Mouse (Mus musculus) splenic B cell, adult 2 months (primary cell): ENCODE data around the gene Lipc.

Experiments
- DNase-seq: peaks from one replicate; pipeline ENCODE4 v3.0.0-alpha.2; 2011; ENCODE audit warnings: low read depth, low spot score
- H3K27me3 ChIP-seq: 2 replicates; pipeline ENCODE4 v1.6.1; 2012; ENCODE audit warnings: mild to moderate bottlenecking, low read length, moderate library complexity, mixed read lengths; ENCODE audit not compliant: control insufficient read depth, poor library complexity, insufficient read depth, severe bottlenecking
- H3K36me3 ChIP-seq: 2 replicates; pipeline ENCODE4 v1.6.1; 2012; ENCODE audit warnings: mild to moderate bottlenecking, low read length, moderate library complexity, mixed read lengths; ENCODE audit not compliant: control insufficient read depth, poor library complexity, insufficient read depth, severe bottlenecking

Gene Lipc

DNA sequence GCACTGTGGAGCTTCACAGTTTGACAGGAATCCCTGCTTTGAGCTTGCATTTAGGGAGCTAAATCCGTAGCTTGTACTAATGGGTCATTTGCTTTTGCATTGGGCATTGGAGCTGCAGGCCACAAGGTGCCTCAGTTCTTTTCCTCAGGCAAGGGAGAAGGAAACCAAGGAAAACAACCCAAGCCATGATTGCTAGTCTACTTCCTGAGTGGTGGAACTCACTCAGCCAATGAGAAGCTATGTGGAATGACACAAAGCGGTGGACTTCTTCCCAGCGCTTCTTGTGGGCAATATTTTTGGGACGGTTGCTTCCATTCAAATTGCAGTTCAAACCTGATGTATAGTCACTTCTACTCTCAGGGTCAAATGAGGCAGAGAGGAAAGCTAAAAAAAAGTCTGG, at the start of gene Lipc:
Lipc (minus strand) TSS at position 101 of the 400 bp plus-strand sequence.
- Histone ChIP-seq H3K36me3 (no peaks in the 10 kb centered on the region), H3K27me3 (no peaks in the 10 kb centered on the region)
- DNase-seq: no peak

DNA sequence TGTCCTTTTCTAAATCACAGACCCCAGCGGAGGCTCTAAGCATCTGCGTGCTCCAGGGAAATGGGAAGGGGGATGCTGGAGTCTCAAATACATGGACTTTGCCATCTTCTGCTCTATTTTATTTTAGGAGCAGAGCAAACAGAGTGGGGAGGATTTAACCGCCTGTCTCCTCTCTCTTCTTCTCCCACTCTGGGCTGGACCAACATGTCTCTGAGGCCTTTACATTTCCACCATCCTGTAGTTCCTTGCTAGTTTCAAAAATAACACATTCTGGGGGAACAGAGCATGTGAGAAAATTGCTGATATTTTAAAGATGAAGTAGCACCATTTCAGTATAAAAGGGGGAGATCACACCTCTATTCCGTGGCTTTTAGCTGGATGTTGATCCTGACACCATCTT, 47.1 kb upstream of the Lipc start:
- DNase-seq: no peak

DNA sequence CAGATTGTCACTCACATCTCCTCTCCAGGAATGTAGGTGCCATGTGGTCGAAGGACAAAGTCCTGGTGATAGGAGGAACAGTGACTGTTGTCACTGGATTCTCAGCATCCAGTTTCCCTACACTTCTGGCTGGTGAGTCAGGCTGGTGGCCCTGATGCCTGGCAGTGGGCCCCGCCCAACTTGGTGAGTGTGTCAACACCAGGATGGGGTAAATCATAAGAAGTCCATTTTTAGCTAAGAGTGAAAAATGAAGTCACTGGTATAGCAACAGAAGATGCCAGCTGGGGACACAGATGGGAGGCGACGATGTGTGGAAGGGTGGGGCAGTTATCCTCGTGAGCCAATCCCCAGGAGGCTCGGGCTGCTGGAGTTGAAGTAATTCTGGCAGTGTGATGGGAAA, 46.7 kb upstream of the Lipc start:
- peak; percentile 22 for DNase-seq
- Histone ChIP-seq H3K27me3 (no peaks in the 10 kb centered on the region), H3K36me3 (no peaks in the 10 kb centered on the region)

More for the DNA sequence above, 47.1 kb upstream of the Lipc start:
- Histone ChIP-seq H3K36me3 (no peaks in the 10 kb centered on the region), H3K27me3 (no peaks in the 10 kb centered on the region)

DNA sequence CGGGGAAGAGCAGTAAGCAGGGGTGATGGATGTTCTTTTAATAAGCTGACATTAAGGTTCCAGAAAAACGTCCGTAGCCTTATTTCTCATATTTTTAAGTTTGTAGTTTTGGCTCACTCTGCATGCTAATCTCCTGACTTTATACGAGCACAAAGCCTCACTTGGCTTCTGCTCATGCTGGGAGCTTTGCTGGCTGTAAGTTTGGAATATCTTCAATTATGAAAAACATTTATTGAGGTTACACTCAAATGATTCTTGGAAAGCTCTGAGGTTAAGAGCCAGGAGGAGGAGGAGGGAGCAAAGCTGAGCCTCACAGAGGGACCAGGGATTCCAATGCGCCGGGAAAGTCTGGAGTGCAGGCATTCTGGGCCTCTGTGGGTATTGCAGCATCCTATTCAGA, 41.3 kb upstream of the Lipc start:
- H3K27me3 ChIP-seq: no peaks in the 10 kb centered on the region
- DNase-seq: no peak
- H3K36me3 ChIP-seq: no peaks in the 10 kb centered on the region

DNA sequence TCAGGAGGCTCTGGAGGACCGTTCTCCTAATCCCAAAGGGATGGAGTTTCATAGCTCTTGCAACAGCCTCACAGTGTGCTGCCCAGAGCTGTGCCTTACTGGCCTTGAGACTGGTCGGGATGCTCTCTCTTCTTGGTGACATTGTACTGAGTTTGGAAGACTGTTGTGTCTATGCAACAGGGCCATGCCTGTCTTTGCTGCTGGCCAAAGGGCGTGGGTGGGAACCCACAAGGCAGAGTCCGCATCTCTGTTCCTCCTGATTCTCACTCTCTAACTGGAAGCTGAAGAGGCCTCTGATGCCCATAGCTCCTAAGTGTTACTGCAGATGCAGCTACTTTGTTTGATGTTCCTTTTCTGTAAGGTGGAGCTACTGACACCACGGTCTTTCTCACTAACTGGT, 39.4 kb upstream of the Lipc start:
- Histone ChIP-seq H3K36me3 (no peaks in the 10 kb centered on the region), H3K27me3 (no peaks in the 10 kb centered on the region)
- DNase-seq: no peak

DNA sequence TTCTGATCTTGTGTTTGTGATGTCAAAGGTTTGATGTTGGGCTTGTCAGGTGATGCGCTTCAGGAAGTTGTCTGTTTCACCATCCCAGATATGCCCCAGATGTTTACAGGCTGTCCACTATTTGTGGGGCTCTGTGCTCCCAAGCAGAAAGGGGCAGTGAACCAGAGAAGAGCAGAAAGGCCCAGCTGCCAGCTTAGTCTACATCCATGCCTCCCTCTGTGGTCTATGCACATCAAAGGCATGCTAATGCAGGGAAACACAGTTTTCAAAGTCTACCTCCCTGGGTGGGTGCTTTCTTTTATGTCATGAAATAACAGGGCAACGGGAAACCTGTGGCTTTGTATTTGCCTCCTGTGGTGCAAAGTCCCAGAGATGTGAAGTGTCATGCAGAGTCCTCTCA, 35.2 kb upstream of the Lipc start:
- DNase-seq: peak; percentile 49
- Histone ChIP-seq H3K36me3 (no peaks in the 10 kb centered on the region), H3K27me3 (no peaks in the 10 kb centered on the region)

- H3K27me3 ChIP-seq: no peaks in the 10 kb centered on the region
- no peaks in the 10 kb centered on the region for H3K36me3 ChIP-seq
- no peak for DNase-seq
These were observed 31.0 kb upstream of the Lipc start for GRCm38 (mm10) chr9:70982991-70983480.

DNA sequence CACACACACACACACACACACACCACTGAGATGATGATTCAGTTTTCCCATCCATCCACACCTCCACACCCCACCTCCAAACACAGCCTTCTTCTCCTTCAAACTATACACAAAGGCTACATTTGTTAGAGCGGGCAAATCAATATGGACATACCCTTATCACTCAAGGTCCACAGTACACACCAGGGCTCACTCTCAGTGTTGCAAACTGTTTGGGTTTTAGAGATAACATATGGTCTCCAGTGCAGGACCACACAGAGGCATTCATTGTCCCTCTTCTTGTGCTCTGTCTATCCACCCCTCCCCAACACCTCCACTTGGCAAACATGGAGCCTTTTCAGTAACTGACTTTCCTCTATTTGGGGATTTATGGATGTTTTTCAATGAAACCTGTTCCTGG, 29.7 kb upstream of the Lipc start:
- no peaks in the 10 kb centered on the region for H3K36me3 ChIP-seq
- DNase-seq: no peak
- no peaks in the 10 kb centered on the region for H3K27me3 ChIP-seq

- Histone ChIP-seq H3K36me3 (no peaks in the 10 kb centered on the region), H3K27me3 (no peaks in the 10 kb centered on the region)
These were observed 27.6 kb upstream of the Lipc start for GRCm38 (mm10) chr9:70979641-70980040.

DNA sequence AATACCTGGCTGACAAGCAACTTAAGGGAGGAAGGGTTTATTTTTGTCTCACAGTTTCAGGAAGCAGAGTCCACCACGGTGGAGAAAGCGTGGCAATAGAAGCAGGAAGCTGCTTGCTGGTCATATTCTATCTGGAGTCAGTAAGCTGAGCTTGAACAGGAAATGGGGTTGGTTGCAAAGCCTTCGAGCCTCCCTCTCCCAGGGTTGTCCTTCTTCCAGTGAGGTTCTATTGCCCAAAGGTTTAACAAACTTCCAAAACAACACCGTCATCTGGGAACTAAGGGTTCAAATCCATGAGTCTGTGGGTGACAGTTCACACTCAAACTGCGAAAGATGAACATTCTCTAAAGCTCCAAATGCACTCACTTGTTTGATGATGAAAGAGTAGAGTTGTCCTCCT, 27.1 kb upstream of the Lipc start:
- Histone ChIP-seq H3K27me3 (no peaks in the 10 kb centered on the region), H3K36me3 (no peaks in the 10 kb centered on the region)
- DNase-seq: no peak

More at GRCm38 (mm10) chr9:70979641-70980040, 27.6 kb upstream of the Lipc start:
- DNase-seq: no peak

GRCm38 (mm10) chr9:70977392-70977791, 25.4 kb upstream of the Lipc start:
- no peaks in the 10 kb centered on the region for H3K27me3 ChIP-seq
- no peak for DNase-seq
- no peaks in the 10 kb centered on the region for H3K36me3 ChIP-seq

GRCm38 (mm10) chr9:70975921-70976320, 23.9 kb upstream of the Lipc start:
- Histone ChIP-seq H3K36me3 (no peaks in the 10 kb centered on the region), H3K27me3 (no peaks in the 10 kb centered on the region)
- no peak for DNase-seq

DNA sequence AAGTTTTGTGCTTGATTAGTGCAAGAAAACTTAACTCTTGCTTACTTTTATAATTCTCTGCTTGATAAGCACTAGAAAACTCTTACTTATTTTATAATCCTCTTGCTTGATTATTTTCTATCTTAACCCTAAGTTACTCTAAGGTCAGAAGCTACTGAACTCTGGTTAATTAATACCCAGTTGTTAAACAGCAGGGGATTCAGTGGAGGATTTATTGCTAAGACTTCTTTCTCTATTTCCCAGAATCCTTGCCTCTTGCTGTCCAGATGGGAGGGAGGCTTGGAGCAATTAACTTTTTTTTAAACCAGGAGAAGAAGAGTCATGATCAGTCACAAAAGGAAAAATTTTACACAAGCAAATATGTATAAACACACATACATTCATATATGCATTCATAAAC, 21.3 kb upstream of the Lipc start:
- no peak for DNase-seq
- H3K36me3 ChIP-seq: no peaks in the 10 kb centered on the region
- H3K27me3 ChIP-seq: no peaks in the 10 kb centered on the region

GRCm38 (mm10) chr9:70969244-70969643, 17.2 kb upstream of the Lipc start:
- DNase-seq: no peak
- no peaks in the 10 kb centered on the region; the same call in 1 of the 2 replicates for H3K27me3 ChIP-seq
- no peaks in the 10 kb centered on the region for H3K36me3 ChIP-seq

DNA sequence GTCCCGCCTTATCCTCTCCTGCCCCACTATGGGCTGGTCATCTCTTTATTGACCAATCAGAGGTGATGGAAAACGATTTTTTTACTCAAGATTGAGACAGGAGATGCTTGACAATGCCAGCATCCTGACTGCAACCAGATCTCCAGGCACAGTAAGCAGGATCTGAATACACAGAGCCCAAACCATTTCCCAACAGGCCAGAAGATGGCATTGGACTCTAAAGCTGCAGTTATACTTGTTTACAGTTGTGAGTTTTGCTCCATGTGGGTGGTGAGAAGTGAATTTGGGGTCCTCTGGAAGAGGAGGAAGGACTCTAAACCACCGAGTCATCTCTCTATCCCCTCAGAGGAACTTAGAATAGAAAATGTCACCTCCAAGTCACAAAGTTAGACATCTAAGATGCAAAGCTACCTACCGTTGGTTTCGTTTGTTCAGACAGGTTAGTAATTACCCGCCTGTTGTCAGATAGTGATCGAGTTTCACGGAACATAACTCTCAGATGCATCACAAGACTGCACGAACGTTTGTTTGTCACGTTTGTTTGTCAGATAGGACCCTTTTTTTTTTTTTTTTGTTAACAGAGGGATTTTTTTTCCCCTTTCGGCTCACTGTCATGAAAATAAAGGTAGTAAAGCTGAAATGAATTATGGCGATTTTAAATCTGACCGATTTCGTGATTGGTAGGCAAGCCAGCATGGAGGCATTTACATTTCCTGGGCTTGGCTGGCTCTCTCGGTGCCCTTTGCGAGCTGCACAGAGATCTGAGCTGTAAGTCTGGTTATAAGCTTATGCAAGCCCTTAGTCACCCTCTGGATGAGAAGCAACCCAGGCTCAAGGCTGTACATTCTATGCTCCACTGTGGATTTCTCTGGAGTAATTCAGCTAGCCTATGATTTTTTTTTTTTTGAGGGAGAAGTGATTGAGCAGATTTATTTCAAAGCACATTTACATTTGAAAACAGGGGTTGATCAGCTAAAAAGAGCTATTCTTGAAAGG, 14.3 kb upstream of the Lipc start:
- no peak for DNase-seq
- H3K36me3 ChIP-seq: no peaks in the 10 kb centered on the region
- H3K27me3 ChIP-seq: no peaks in the 10 kb centered on the region; the same call in 1 of the 2 replicates
